Mouse (Mus musculus): ENCODE measurements at regions not wholly inside any gene's neighbourhood (a gene's known extent, or its start where the extent isn't known, plus 50 kb on each side); places are given as distances from the start of the nearest gene placed in this dataset.

DNA sequence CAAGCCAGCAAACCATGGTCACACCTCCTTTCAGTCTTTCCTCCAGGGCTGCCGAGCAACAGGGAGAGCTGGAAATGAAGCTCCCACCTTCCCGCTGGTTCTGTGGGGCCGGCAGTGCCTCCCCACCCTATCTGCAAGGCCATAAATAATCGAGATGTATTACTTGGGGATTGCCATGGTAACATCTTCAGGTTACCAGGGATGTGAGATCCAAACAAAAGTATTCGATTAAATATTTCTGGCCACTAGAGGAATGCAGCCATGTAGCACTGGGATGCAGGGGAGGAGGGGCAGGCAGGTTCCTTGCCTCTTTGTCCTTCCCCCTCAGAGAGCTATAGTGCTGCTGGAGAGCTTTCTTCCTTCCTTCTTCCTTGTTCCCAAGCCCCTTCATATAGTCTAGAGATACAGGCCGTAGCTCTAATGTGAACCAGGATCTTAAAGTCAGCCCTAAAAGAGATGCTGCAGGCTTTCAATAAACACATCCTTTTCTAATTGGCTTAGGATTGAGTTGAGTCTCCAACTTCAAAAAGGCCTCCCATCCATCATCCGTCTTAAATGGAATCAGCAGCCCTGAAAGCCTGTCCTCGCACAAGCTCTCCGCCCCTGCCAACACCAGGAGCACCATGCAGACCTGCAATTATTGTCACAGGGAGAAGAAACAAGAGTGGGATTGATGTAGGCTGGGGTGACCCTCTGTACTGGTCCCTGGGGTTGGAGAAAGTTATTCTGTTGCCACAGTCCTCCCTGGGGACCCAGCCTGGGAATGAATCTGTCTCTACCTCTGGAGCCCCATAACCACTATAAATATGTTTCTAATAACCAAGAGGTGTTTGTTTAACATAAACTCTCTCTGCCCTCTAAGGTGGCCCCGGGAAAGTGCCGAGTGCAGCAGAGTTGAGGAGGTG is 290.6 kb upstream of the 4931429L15Rik start:
- DNase-seq, result no peak

DNA sequence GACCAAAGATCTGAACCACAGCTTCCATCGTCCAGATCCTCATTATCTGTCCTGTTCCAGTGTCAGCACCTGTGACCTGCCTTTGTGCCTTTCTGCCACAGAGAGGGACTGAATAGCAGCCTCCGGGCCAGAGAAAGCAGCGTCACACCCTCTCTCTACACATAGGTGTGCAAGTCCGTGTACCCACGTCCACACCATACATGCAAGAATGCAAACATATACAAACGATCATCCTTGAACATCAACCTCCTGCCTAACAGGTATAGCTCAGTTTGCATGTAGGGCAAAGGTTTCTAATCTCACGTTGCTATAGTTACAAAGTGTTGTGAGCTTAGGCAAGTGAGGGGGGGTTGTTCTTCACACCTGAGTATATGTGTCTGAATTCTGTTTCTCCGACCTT is 288.9 kb upstream of the 4931429L15Rik start:
- no peak for DNase-seq

GRCm38 (mm10) chr9:46600803-46601202 is 281.0 kb upstream of the 4931429L15Rik start:
- DNase-seq, result no peak

DNA sequence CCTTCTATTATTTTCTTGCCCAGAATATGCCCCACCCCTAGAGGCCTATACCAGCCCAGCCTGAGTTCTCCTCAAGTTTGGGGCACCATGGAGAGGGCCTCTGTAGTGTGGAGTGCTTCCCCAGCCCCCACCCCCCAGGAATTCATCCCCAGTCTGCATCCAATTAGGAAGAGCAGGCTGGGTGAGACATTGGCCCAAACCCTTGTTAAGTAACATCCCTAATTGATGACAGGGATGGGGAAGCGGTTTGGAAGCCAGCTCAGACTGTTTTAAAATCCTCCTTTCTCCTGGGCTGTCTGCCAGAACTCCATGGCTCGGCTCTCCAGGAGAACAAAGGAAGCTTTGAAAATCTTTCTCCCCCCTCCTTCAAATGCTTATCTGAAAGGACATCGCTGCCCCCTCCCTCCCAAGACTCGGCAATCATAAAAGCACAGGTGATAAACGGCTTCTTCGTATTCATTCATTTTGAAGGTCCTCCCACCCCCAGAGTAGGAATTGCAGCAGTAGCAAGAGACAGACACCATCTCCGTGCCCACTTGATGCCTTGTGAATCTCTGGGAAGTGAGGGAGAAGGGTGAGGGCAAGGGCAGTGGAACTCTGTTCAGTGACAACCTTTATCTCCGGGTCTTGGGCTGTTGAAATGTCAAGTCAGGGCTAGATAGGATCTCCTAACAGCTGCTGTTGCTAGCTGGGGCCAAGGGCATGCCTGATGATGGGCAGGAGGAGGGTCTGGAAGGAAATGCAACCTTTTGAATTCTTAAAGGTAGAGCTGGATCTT is 280.3 kb upstream of the 4931429L15Rik start:
- no peak for DNase-seq

GRCm38 (mm10) chr9:46598518-46598917 is 278.7 kb upstream of the 4931429L15Rik start:
- DNase-seq, result no peak

DNA sequence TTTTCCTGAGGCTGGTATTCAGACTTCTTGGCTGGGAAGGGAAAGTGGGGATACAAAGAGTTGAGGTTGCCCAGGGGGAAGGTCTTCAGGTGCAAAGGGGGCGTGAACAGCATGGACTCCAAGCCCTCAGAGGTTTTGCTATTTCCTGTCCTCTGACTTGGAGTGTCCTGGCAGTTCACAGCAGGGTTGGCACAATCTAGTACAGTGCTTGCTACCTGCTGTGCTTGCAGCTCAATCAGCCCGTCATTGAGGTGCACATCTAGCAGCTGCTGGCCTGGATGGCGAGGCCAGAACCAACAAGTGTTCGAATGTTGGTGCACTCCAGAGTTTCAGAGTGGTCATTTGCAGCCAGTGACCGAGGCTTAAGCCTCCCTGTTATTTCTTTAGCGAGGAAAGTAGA is 273.7 kb upstream of the 4931429L15Rik start:
- DNase-seq, result no peak

- DNase-seq, result no peak
These were observed 273.1 kb upstream of the 4931429L15Rik start for GRCm38 (mm10) chr9:46592908-46593307.

- no peak for DNase-seq
These were observed 267.0 kb upstream of the 4931429L15Rik start for GRCm38 (mm10) chr9:46586818-46587217.

GRCm38 (mm10) chr9:46581844-46582243 is 262.1 kb upstream of the 4931429L15Rik start:
- DNase-seq, result no peak

GRCm38 (mm10) chr9:46562301-46562700 is 242.5 kb upstream of the 4931429L15Rik start:
- no peak for DNase-seq

GRCm38 (mm10) chr9:46558481-46558880 is 238.7 kb upstream of the 4931429L15Rik start:
- DNase-seq, result no peak

GRCm38 (mm10) chr9:46557781-46558180 is 238.0 kb upstream of the 4931429L15Rik start:
- DNase-seq, result no peak

DNA sequence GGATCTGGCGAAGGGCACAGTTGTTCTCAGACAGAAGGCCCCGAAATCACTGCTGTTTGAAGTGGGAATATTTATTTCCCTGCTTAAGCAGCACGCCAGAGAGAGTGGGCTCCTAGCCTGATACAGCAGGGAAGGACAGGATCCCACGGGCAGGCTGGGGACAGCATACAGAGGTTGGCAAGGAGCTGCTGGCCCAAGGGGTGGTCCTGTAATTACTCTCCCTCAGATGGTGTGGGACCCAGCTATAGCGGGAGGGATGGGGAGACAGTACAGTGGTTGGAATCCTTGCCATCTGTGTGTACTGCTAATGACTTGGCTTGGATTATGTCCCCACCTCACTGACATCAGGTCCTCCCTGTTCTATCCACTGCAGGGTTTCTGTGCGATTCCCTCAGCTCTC is 235.4 kb upstream of the 4931429L15Rik start:
- DNase-seq, result no peak

GRCm38 (mm10) chr9:46554586-46555152 is 234.9 kb upstream of the 4931429L15Rik start:
- no peak for DNase-seq

DNA sequence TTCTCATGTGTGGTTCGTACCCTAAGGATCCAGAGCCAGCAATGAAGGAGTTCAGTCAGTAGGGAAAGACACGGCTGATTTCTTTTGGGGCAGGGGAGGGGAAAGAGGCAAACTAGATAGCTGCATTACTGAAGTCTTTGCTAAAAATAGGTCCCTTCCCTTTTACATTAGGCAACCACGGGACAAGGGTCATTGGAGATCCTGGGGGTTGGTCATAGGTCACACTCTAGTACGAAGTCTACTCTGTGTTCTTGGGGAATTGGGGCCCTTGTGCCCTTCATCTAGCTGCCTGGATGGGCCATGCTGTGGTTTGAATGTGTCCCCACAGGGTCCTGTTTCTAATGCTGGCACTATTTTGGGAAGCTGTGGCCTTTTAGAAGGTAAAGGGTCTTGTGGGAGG is 229.6 kb upstream of the 4931429L15Rik start:
- DNase-seq, result no peak

- DNase-seq, result no peak
These were observed 224.5 kb upstream of the 4931429L15Rik start for GRCm38 (mm10) chr9:46544326-46544725.

DNA sequence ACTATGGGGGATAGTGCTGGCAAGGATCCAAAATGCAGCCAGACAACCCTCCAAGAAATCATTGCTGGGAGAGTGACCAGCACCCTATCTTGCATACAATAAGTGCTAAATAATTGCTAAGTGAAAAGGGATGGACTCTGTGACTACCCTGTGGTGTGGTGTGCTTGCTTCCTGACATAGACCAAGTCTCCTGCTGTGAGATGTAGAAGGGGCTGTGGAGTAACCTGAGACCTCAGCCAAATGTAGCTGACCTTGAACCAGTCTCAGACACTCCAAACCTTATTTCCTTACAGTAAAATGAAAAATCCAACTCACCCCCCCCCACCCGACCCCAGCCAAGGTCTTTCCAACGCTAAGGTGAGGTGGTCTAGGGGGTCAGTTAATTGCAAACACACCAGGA is 221.2 kb upstream of the 4931429L15Rik start:
- no peak for DNase-seq

DNA sequence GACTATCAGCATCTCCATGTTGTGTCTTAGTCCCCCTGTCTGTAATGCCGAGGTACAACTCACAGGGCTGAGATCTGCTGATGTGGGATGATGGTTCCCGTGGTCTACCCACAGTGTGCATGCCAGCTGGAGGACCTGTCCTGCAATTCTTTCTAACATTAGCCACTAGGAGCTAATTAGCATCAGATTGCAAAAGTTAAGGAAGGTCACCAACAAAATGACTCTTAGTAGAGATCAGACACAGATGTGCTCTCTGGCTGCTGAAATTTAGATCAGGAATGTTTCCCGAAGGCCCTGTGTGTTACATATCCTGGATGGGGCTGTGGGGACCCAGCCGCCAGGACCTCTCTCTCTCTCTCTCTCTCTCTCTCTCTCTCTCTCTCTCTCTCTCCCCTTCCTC is 218.8 kb upstream of the 4931429L15Rik start:
- DNase-seq, result no peak

DNA sequence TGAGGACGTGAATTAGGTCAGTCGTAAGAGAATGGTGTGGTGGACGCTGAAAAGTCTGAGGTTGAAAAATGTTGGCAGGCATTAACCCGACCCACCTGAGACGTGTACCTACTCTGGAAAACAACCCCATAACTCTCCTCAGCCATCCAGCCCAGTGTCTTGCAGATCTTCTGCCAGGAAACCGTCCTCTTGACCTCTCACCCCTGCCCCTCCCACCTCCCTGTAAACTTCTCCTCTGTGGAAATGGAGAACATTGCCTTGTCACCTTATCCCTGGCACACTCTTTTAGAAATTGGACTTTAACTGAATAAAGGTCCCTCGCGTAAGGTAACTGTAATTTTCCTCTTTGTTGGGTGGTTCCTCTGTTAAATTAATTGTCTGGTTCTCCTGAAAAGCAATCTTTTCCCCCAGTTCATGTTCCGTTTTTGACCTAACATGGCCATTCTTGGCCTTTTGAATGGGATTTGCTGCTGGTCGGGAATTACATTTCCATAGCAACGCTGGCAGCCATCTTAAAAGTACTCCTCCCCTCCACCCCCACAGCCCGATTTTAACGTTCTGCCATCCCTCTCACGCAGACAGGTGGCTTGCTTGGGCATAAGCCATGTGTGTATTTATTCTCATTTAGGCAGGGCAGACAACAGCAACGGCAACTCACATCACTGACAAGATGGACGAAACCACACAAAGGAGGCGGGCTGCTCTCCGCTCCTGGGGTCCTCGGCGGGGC is 196.8 kb upstream of the 4931429L15Rik start:
- DNase-seq, result no peak

- no peak for DNase-seq
These were observed 192.7 kb upstream of the 4931429L15Rik start for GRCm38 (mm10) chr9:46512276-46513051.

DNA sequence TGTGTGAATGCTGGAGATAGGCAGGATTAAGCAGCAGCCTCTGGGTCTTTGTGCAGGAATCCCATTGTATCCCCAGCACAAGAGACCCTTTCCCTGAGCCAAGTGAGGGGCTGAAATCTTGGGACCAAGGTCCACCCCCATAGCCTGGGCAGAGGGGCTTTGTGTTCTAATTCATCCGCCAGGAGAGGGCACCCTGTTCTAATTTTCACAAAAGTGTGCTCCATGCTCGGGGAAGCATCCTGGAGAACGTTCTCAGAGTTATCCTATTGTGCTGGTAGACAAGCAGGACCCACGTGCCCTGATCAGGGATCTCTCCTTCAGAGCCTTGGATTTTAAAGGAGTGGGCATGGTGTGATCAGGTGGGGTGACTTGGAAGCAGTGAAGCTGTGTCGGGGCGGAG is 191.5 kb upstream of the 4931429L15Rik start:
- no peak for DNase-seq

GRCm38 (mm10) chr9:46509896-46510295 is 190.1 kb upstream of the 4931429L15Rik start:
- DNase-seq, result no peak
